Mouse (Mus musculus) heart, adult 2 months (tissue): Measurements from ENCODE around the gene Pard3.

Experiments
- CTCF ChIP-seq: fragments of 200-600 bp; IDR thresholded peaks from 2 replicates; pipeline ENCODE4 v1.8.1; 2022; ENCODE audit warnings: antibody characterized with exemption, mild to moderate bottlenecking, moderate library complexity
- POLR2A ChIP-seq: fragments of 200-500 bp; IDR thresholded peaks from 2 replicates; pipeline ENCODE4 v1.6.1; 2011; ENCODE audit warnings: mild to moderate bottlenecking, low read depth, low read length, control low read depth; ENCODE audit not compliant: insufficient read depth

- TF ChIP-seq CTCF (no peak), POLR2A (no peak)
Observed at GRCm38 (mm10) chr8:127084565-127084964, 20.9 kb downstream of the Pard3 start.
